Mouse (Mus musculus) frontal cortex, postnatal 14 days (tissue): ENCODE results near the gene Stxbp1.

Experiments
- DNase-seq, 2 experiments: peaks; one replicate each; pipeline ENCODE4 v3.0.0; 2022; ENCODE audit warnings: low spot score in 2 of 2

Stxbp1 gene

GRCm38 (mm10) chr2:32795748-32796418 is 51.2 kb downstream of the Stxbp1 start:
- DNase-seq, result no peak

- no peak for DNase-seq
Observed at GRCm38 (mm10) chr2:32791297-32791696, 55.7 kb downstream of the Stxbp1 start.

- DNase-seq, result no peak
Observed at GRCm38 (mm10) chr2:32788581-32788980, 58.5 kb downstream of the Stxbp1 start.

GRCm38 (mm10) chr2:32787176-32787575 is 59.9 kb downstream of the Stxbp1 start:
- DNase-seq, result no peak

- no peak for DNase-seq
Observed at GRCm38 (mm10) chr2:32784048-32784681, 62.9 kb downstream of the Stxbp1 start, which contains the start of gene Cfap157. Gene Cfap157 (minus strand): TSS chr2:32784428.

GRCm38 (mm10) chr2:32781710-32782109 is 65.3 kb downstream of the Stxbp1 start:
- DNase-seq, result no peak

- DNase-seq, result no peak
Observed at GRCm38 (mm10) chr2:32779714-32780113, 67.3 kb downstream of the Stxbp1 start.

GRCm38 (mm10) chr2:32779131-32779530 is 67.9 kb downstream of the Stxbp1 start:
- peak in 1 of 2 experiments; percentile 43 for DNase-seq

- no peak for DNase-seq
Observed at GRCm38 (mm10) chr2:32778081-32778480, 69.0 kb downstream of the Stxbp1 start.

- DNase-seq, result no peak
Observed at GRCm38 (mm10) chr2:32776192-32776591, 70.9 kb downstream of the Stxbp1 start.

- peak; percentile 93 to 95 for DNase-seq
Observed at GRCm38 (mm10) chr2:32775359-32776074, 71.5 kb downstream of the Stxbp1 start, which contains the start of the genes Ttc16 and Ptrh1. Gene Ttc16 (minus strand): TSS chr2:32775633. Gene Ptrh1 (plus strand): TSS chr2:32775786.

- DNase-seq, result no peak
Observed at GRCm38 (mm10) chr2:32772626-32773279, 74.3 kb downstream of the Stxbp1 start.

GRCm38 (mm10) chr2:32771886-32772285 is 75.2 kb downstream of the Stxbp1 start:
- no peak for DNase-seq

- DNase-seq, result no peak
Observed at GRCm38 (mm10) chr2:32769327-32770085, 77.5 kb downstream of the Stxbp1 start.

GRCm38 (mm10) chr2:32768661-32769285 is 78.3 kb downstream of the Stxbp1 start:
- no peak for DNase-seq

- DNase-seq, result no peak
Observed at GRCm38 (mm10) chr2:32767241-32767640, 79.8 kb downstream of the Stxbp1 start.

GRCm38 (mm10) chr2:32763353-32763752 is 83.7 kb downstream of the Stxbp1 start:
- DNase-seq, result no peak

GRCm38 (mm10) chr2:32761859-32762258 is 85.2 kb downstream of the Stxbp1 start:
- no peak for DNase-seq

- no peak for DNase-seq
Observed at GRCm38 (mm10) chr2:32761361-32761760, 85.7 kb downstream of the Stxbp1 start.

GRCm38 (mm10) chr2:32759001-32759400 is 88.0 kb downstream of the Stxbp1 start:
- no peak for DNase-seq

- no peak for DNase-seq
Observed at GRCm38 (mm10) chr2:32758503-32758902, 88.5 kb downstream of the Stxbp1 start.
